Mouse (Mus musculus) kidney, postnatal 0 days (tissue): ENCODE results near the gene Lpp. TPM values are rescaled to one million over a fixed set of nuclear protein-coding genes. Genes with fewer than 3 reads are reported as not detected.

Source experiments
- ATAC-seq: fragments of 200-750 bp; cut with Nextera tagmentation; replicated peaks from 2 replicates; pipeline ENCODE4 v1.8.0; 2017; ENCODE audit warnings: low read depth, moderate number of reproducible peaks, moderate TSS enrichment, moderate library complexity; ENCODE audit not compliant: low FRiP score
- DNase-seq: peaks from one replicate; pipeline ENCODE4 v3.0.0-alpha.2; 2016; ENCODE audit warnings: low spot score
- H3K27ac ChIP-seq: fragments of 300-500 bp; sonication (generic); 2 replicates; pipeline ENCODE4 v1.5.1; 2014; ENCODE audit warnings: mild to moderate bottlenecking
- H3K27me3 ChIP-seq: fragments of 300-500 bp; sonication (generic); 2 replicates; pipeline ENCODE4 v1.6.1; 2014; ENCODE audit warnings: low read length, mixed read lengths; ENCODE audit not compliant: insufficient read depth
- H3K36me3 ChIP-seq: fragments of 300-500 bp; sonication (generic); 2 replicates; pipeline ENCODE4 v1.6.1; 2014; ENCODE audit warnings: low read length, mixed read lengths; ENCODE audit not compliant: insufficient read depth
- H3K4me1 ChIP-seq: fragments of 300-500 bp; sonication (generic); replicated peaks from 2 replicates; pipeline ENCODE4 v1.6.1; 2014; ENCODE audit warnings: antibody characterized with exemption, low read length, mixed read lengths; ENCODE audit not compliant: insufficient read depth
- H3K4me2 ChIP-seq: fragments of 300-500 bp; sonication (generic); 2 replicates; pipeline ENCODE4 v1.6.1; 2014; ENCODE audit warnings: mild to moderate bottlenecking, low read length, moderate library complexity, mixed read lengths
- H3K4me3 ChIP-seq: fragments of 300-500 bp; sonication (generic); replicated peaks from 2 replicates; pipeline ENCODE4 v1.5.1; 2014; ENCODE audit warnings: low read depth, low read length
- H3K9ac ChIP-seq: fragments of 300-500 bp; sonication (generic); 2 replicates; pipeline ENCODE4 v1.6.1; 2014; ENCODE audit warnings: low read depth, low read length
- H3K9me3 ChIP-seq: fragments of 300-500 bp; sonication (generic); replicated peaks from 2 replicates; pipeline ENCODE4 v1.6.1; 2016; ENCODE audit warnings: low read length, inconsistent platforms, mixed read lengths
- CTCF ChIP-seq: IDR thresholded peaks from 2 replicates; pipeline ENCODE4 v1.5.1; 2016; ENCODE audit warnings: antibody characterized with exemption, low read depth, mild to moderate bottlenecking, moderate library complexity
- WGBS: fragments of 180-500 bp; shearing (Covaris S2); extraction: QIAGEN DNeasy Blood & Tissue Kit; methylation state at CpG from one replicate; pipeline ENCODE4 v1.1.7; 2014; 5-methylcytosine and 5-hydroxymethylcytosine counted together
- polyA plus RNA-seq: library from polyadenylated mRNA; unstranded; fragments of >200 nt; fragmentation: Nextera tagmentation; extraction: Ambion mirVana; gene quantifications from 2 replicates; pipeline ENCODE4 v1.2.1, GENCODE M21; 2015

Gene Lpp
- polyA plus RNA-seq, 1 experiment from 2014 or later = 32.9 TPM

DNA sequence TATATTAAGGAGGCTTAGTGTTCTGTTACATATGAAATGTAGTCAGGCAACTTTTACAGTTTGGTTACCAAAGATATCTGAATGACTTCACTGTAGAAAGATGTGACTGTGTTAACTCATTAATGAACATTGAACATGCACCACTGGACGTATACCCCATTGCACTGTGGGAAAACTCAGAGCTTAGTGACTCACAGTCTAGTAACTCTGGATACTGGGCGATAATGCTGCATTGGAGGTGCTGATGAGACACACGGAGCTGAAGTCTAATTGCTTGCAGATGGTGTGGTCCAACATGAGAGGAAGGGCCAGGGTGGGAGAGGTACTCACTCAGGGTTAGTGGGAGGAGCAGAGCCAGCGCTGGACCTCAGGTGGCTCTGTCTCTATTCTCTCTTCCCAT, 34.7 kb downstream of the Lpp start:
- Histone ChIP-seq H3K36me3 (no peaks in the 10 kb centered on the region), H3K27me3 (no peaks in the 10 kb centered on the region), H3K4me3 (no peak overlapping the region), H3K4me1 (peaks cover 11% of the 10 kb centered on the region), H3K9ac (no peak overlapping the region), H3K4me2 (no peak overlapping the region), H3K9me3 (no peaks in the 10 kb centered on the region), H3K27ac (no peak overlapping the region)
- no peak for DNase-seq
- WGBS = 55% methylated on average over 4 of the region's 4 CpGs
- ATAC-seq = 0 out of 2 replicates have a peak, but pooled peaks have one; percentile 51
- no peak for TF ChIP-seq CTCF

DNA sequence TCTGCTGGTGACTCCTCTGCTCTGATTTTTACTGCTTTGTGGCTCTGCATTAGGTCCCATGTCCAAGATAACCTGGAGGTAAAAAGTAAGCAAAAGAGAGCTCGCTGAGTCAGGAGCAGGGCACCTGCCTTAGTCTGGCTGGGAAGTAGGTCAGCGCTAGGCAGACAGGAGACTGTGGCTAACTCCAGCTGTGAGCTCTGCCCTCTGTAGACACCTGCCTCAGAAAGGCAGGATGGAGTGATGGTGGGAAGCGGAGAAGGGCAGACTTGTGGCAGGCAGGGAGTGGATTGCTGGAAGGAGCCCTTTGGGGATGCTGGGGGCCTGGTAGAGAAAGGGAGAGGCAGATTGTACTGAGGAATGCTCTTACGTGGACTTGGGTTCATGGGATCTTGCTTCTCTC, 35.4 kb downstream of the Lpp start:
- H3K4me1 ChIP-seq = peaks cover 11% of the 10 kb centered on the region
- no peak for TF ChIP-seq CTCF
- no peak overlapping the region for H3K9ac ChIP-seq
- WGBS = 83% methylated on average over 4 of the region's 4 CpGs
- H3K36me3 ChIP-seq = no peaks in the 10 kb centered on the region
- ATAC-seq (no peak), DNase-seq (no peak)
- no peak overlapping the region for H3K4me3 ChIP-seq
- H3K27ac ChIP-seq = no peak overlapping the region
- H3K9me3 ChIP-seq = no peaks in the 10 kb centered on the region
- no peak overlapping the region for H3K4me2 ChIP-seq
- H3K27me3 ChIP-seq = no peaks in the 10 kb centered on the region

DNA sequence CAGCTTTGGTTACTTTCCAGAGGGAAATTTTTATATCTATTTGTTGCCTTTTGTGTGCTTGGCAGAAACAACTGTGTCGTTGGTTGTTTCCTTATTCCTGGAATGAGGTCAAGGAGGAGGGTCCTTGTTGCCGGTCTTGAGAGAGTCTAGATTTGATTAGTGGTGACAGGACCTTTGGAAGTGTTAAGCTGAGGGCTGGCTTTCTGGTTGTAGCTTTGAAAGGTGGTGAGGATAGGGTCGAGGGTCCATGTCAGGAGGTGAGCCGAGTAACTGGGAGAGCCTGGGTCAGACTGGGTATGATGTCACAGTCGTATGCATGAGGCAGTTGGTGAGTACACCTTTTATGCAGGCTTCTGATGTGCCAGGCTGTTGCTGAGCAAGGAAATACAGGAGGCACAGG, 36.4 kb downstream of the Lpp start:
- Histone ChIP-seq H3K36me3 (no peaks in the 10 kb centered on the region), H3K4me1 (peaks cover 14% of the 10 kb centered on the region; the same call in 1 of the 2 replicates), H3K4me3 (no peak overlapping the region), H3K27me3 (no peaks in the 10 kb centered on the region), H3K9ac (no peak overlapping the region), H3K27ac (no peak overlapping the region), H3K9me3 (no peaks in the 10 kb centered on the region), H3K4me2 (no peak overlapping the region)
- ATAC-seq (no peak), DNase-seq (no peak)
- TF ChIP-seq CTCF = no peak
- WGBS = 48% methylated on average over 5 of the region's 5 CpGs

DNA sequence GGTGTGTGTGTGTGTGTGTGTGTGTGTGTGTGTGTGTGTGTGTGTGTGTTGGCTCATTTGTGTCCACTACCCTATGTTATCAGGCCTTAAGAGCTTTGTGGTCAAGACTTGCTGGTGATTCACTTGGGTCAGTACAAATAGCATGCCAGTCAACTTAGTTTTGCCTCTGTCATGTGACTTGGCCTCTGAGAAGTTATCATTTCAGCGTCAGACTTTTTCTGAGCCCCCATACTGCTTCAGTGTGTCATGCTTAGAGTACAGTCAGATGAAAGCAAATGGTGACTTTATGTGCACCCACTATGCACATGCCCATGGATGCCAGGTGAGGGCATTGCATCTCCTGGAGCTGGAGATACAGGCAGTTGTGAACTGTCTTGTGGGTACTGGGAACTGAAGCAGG, 38.5 kb downstream of the Lpp start:
- H3K9me3 ChIP-seq = no peaks in the 10 kb centered on the region
- H3K4me3 ChIP-seq = no peak overlapping the region
- 91% methylated on average over 1 of the region's 1 CpGs for WGBS
- H3K4me2 ChIP-seq = no peak overlapping the region
- H3K36me3 ChIP-seq = no peaks in the 10 kb centered on the region
- no peak for ATAC-seq
- H3K27ac ChIP-seq = no peak overlapping the region
- no peak for TF ChIP-seq CTCF
- no peak for DNase-seq
- H3K4me1 ChIP-seq = peaks cover 29% of the 10 kb centered on the region
- H3K9ac ChIP-seq = no peak overlapping the region
- H3K27me3 ChIP-seq = no peaks in the 10 kb centered on the region

DNA sequence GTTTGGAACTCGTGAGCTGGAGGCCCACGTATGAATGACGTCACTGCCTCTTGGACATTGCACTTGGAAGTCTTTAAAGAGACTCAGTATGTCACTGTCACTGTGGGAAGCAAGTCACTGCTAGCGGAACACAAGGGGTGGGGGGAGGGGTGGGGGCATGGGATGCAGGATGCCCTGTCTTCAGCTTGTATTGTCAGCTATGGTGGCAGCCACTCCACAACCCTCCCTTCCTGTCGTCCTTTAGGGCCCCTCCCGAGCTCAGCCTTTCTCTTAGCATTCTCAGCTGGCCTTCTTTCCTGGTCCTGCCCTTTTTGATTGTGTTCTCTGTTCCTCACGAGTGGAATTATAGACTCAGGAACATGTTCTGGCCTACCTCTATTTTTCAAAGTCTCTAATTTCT, 40.3 kb downstream of the Lpp start:
- Histone ChIP-seq H3K4me3 (no peak overlapping the region), H3K27ac (no peak overlapping the region; the same call in 1 of the 2 replicates), H3K36me3 (no peaks in the 10 kb centered on the region), H3K4me1 (peaks cover 33% of the 10 kb centered on the region), H3K9ac (no peak overlapping the region), H3K27me3 (no peaks in the 10 kb centered on the region), H3K9me3 (no peaks in the 10 kb centered on the region), H3K4me2 (no peak overlapping the region)
- no peak for TF ChIP-seq CTCF
- no peak for ATAC-seq
- DNase-seq = peak; percentile 41
- 44% methylated on average over 7 of the region's 7 CpGs for WGBS

DNA sequence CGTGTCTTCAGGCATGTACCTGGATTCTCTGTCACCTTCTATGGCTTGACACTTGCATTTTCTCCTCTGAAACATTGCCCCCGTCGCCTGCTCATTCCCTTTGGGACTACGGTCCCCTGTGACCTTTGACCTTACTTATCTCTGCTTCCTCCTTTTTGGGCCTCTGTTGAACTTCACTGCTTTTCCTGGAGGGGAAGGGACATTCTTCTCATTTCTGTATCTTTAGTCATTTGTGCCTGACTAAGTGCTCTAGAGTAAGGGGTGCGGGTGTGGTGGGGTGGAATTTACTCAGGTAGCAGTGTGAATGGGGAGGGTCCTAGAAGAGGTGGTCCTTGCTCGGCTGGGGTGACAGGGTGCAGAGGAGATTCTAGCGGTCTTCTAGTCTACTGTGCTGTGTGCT, 40.7 kb downstream of the Lpp start:
- Histone ChIP-seq H3K4me2 (no peak overlapping the region), H3K36me3 (no peaks in the 10 kb centered on the region), H3K9ac (no peak overlapping the region), H3K27me3 (no peaks in the 10 kb centered on the region), H3K4me3 (no peak overlapping the region), H3K9me3 (no peaks in the 10 kb centered on the region), H3K4me1 (peaks cover 33% of the 10 kb centered on the region), H3K27ac (no peak overlapping the region)
- ATAC-seq (no peak), DNase-seq (no peak)
- TF ChIP-seq CTCF = no peak
- WGBS = 63% methylated on average over 7 of the region's 7 CpGs

DNA sequence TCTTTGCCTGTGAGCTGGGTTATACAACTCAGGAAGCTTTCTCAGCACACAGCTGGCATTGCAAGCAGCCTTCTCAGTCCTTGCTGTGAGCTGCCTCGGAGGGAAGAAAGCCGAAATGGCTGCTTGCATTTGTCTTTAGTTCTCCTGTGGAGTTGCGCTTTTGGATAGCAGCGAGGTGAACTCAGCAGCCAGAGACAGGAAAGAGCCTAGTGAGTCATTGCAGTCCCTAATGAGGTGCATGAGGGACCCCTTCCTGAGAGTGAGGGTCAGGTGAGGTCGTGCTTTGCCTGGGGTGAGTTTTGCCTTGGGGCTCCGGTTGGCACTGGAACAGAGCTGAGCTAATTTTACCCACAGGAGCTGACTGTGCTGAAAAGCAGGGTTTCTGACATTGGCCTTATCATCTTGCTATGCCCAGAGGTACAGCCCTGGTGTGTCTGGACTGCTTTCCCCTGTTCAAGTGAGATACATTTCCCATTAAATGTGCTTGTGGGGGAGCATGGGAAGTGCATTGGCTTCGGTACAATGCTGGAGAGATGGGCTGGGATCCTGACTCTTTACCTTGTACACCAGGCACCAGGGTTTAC, 41.3 kb downstream of the Lpp start:
- no peak overlapping the region for H3K4me2 ChIP-seq

More for the DNA sequence above, 41.3 kb downstream of the Lpp start:
- 40% methylated on average over 7 of the region's 7 CpGs for WGBS
- H3K9ac ChIP-seq = no peak overlapping the region; the same call in 1 of the 2 replicates
- H3K9me3 ChIP-seq = no peaks in the 10 kb centered on the region
- H3K4me1 ChIP-seq = peaks cover 33% of the 10 kb centered on the region
- no peak for TF ChIP-seq CTCF
- peak overlapping the region; percentile 63 for H3K27ac ChIP-seq
- ATAC-seq (peak; percentile 36; the same call in 1 of the 2 replicates), DNase-seq (no peak)
- H3K27me3 ChIP-seq = no peaks in the 10 kb centered on the region
- no peaks in the 10 kb centered on the region for H3K36me3 ChIP-seq
- no peak overlapping the region for H3K4me3 ChIP-seq
